Mouse (Mus musculus): ENCODE results near the gene Slc17a7.
A peak's percentile ranks its signal among the peaks of the same experiment; 100 is the strongest.
"Not testable (repeated sequence)": the region's sequence is repeated elsewhere in the genome, so short reads cannot be mapped to it uniquely, and the experiment has no call there.

Gene Slc17a7

DNA sequence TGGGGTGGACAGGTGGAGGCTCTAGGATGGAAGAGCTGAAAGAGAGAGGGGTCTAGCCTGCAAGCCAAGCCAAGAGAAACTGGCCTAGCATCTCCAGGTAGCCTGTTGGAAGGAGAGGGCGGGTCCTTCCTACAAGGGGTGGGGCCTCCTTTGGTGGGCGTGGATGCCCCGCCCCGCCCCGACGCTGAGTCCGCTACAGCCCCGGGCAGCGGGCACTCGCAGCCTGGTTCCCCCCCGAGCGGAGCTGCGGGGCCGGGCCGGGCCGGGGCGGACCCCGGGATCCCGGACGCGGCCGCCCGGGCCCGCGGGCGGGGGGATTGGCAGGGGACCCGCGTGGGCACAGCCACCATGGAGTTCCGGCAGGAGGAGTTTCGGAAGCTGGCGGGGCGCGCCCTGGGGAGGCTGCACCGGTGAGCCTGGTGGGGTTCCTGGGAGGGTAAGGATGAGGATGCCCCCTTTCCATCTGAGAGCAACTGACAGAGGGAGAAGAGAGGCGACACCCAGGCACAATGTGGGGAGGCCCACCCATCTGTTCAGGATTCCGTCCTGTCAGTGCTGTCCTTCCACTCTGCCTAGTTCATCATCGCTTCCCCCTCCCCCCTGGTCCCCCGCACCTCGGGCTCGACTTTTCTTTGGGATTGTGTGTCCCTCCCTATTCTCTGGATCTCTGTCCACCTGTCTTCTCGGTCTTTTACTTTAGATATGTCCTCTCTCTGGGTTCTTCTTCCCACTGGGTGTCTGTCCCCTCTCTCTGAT lies at the start of gene Slc17a7:
Gene Slc17a7 (plus strand): TSS at position 215 of the 756 bp plus-strand sequence.
- no peak for DNase-seq

DNA sequence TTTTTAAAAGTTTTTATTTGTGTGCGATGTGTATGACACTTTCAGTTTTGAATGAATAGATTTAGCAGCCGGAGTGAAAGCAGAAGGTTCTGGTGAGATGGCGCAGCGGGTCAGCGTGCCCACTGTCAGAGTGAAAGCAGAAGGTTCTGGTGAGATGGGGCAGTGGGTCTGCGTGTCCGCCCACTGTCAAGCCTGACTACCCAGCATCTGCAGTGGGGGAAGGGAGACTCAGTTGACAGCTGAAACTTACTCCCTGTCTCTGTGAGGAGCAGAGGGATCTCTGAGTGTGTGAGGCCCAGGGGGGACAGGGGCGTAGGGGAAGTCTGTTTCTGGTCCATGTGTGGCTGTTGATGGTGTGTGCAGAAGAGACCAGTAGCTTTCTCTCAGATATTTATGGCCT lies 46.2 kb upstream of the Slc17a7 start:
- no peak for DNase-seq

GRCm38 (mm10) chr7:45118336-45118735 lies 45.4 kb upstream of the Slc17a7 start:
- DNase-seq, result no peak

DNA sequence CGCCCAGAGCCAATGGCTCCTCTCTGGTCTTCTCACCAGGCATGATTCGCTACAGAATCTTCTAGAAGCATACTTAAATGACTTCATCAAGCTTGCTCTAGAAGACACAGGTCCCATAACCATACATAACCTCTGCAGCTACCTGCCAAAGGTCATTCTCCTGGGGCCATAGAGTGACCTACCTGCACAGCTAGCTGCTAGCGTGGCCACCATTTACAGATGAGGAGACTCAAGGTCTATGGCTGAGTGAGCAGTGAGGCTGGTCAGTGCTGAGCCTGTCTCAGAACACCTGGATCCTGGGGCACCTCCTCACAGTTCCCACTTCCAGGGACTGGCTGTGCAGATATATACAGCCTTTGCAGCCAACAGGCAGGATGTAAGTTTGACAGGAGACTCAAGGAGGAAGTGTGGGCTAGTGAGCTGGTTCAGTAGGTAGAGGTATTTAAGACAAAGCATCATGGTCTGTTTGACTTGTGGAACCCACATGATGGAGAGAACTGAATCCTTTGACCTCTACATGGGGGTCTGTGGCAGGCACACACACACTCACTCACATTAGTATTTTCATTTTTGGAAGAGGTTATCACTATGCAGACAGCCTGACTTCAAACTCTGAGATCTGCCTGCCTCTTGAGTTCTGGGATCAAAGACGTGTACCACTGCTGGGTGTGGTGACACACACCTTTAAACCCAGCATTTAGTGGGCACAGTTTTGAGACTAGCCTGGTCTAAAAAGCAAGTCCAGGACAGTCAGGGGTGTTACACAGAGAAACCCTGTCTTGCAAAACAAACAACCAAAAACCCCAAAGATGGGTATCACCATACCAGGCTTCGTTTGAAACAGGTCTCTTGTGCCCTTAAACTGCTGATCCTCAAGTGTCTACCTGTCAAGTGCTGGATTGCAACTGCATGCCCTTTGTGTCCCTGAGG lies 43.7 kb upstream of the Slc17a7 start:
- DNase-seq, result no peak

DNA sequence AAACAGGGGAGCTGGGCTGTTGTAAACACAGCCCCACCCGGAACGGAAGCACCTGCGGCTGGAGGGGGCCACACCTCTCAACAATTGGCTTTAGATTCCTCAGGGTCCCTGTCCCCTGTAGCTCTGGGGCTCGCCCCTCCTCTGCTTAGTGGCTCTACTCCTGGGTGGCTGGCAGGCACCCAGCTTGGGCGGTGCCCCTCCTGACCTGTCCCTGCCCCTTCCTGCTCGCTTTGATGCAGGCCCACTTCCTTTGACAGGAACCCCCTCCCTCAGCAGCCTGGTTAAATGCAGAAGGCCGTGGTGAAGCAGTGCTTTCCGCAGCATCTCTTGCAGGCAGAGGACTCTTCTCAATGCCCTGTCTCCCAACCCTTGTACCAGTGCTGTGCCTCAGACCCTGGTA lies 42.3 kb upstream of the Slc17a7 start:
- DNase-seq, result peak; percentile 84 to 92

DNA sequence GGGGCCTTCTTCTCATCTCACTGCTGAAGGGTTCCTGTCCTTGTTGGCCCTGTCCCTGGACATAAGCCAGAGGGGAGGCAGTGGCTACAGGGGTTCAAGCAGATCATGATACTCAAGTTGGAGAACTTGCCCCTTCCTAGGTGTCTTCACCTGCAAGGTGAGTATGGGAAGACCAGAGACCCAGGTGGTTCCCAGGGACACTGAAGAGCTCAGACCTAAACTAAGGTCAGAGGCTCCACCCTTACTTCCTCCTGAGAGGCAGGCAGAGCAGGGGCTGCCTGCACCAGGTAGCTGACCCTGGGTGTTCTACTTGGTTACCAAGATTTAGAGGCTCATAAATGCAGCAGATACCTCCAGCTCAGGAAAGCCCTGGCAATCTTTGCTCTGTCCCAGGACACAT lies 41.8 kb upstream of the Slc17a7 start:
- no peak for DNase-seq

- no peak for DNase-seq
Measured at GRCm38 (mm10) chr7:45122561-45123185, 41.1 kb upstream of the Slc17a7 start.

DNA sequence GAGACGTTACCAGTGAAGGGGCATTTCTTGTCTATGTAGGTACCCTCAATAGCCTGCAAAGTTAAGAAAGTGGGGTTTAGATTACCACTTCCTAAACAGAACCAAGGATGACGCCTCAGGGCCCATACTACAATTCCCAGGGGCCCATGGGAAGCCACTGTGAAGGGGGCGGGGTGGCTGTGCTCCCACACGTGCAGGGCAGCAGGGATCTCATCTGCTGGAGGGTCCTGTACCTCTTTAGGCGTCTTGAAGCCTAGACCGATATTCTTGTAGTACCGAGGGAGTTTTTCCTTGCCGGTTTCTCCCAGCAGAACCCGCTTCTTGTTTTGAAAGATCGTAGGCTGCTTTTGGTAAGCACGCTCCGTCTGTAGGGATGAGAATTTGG lies 40.6 kb upstream of the Slc17a7 start:
- no peak for DNase-seq

GRCm38 (mm10) chr7:45124224-45125143 lies 39.3 kb upstream of the Slc17a7 start, which contains the start of gene Rps11:
Gene Rps11 (minus strand): TSS chr7:45124439.
- DNase-seq, result peak; percentile 98 to 99

DNA sequence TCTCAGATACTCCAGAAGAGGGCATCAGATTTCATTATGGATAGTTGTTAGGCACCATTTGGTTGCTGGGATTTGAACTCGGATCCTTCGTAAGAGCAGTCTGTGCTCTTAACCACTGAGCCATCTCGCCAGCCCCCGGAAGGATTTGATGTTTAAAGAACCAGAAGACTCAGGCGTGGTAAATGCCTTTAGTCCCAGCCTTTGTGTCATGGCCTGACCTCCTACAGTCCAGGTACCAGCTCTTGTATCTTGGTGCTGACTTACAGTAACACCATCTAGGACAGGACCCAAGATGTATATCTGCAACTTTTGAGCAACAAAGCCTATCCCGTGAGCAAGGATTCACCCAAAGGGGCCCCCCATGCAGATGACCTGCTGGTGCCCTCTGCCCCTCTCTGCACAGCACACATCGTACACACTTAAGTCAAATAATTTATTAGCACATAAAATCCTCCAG lies 38.6 kb upstream of the Slc17a7 start:
- no peak for DNase-seq

DNA sequence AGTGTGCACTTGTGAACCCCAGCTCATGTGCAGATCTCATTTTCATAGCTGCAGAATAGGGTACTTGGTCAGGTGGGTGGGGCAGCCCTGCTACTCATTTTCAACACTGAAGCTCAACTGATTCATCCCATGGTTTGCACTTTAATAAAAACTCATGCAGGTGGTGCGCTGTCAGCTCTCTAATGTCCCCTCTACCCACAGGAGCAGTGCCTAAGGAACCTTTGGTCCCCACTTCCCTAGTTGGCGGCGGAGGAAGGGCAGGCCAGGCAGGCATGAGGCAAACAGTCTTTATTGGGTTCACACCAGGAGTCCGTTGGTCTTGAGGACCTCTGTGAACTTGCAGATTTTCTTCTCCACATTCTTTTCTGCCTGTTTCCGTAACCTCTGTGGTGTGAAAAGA lies 38.1 kb upstream of the Slc17a7 start:
- DNase-seq, result not testable (repeated sequence)

DNA sequence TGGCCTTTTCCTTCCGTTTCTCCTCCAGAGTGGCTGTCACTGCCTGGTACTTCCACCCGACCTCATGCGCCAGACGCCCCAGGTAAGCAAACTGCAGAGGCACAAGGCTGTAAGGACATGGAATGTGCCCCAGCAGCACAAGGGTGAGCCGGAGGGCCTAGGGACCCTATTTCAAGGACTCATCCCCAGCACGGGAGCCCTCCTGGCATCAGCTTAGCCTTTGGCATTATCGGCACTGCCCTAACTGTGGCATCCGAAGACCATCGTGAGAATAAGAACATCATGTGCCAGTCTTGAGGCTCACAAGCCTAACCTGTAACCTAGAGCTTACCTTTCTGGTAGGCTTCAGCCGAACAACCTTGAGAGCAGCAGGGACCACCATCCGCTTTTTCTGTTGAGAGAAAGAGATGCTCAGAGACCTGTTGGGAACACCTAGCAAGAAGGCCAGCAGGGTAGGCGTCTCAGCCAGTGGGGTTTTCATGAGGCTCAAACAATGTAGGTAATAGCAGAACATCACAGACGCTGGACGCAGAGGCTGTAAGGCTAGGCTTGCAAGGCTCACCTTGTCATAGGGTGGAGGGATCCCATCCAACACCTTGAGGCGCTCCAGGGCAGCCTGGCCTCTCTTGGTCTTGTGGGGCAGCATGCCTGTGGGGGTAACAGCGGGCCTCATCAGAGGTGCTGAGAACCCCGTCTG lies 37.5 kb upstream of the Slc17a7 start:
- DNase-seq, result no peak

DNA sequence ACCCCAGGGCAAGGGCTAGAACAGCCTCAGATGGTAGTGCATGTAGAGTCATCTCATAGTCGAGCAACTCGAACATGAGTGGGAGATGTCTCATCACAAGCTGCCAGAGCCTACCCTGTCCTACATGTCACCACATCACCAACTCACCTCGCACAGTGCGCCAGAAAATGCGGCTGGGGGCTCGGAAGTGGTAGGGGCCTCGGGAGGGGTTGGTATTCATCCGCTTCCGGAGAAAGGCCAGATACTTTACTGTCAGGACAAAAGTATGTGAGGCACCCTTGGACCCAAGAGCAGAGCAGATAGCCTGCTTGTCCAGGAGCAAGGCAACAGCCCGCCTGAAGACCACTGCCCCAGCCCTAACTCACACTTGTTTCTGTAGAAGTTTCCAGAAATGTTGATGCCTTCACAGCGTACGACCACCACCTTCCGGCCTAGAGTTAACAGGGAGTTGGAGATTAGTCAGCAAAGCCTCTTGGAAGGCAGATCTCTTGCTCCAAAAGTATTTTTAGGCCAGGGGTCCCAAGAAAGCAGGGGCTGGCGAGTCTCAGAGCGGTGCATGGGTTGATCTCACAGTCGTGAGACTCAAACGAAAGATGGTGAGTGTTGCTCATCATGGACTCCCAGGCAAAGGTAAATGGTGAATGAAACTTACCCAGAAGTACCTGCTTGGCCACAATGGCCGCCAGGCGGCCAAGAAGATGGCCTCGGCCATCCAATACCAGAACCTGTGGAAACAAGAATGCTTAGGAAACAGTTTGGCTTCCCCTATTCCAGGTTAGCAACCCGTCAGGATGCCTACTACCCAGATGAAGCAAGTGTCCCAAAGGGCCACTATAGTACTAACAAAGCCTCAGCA lies 36.7 kb upstream of the Slc17a7 start:
- no peak for DNase-seq

DNA sequence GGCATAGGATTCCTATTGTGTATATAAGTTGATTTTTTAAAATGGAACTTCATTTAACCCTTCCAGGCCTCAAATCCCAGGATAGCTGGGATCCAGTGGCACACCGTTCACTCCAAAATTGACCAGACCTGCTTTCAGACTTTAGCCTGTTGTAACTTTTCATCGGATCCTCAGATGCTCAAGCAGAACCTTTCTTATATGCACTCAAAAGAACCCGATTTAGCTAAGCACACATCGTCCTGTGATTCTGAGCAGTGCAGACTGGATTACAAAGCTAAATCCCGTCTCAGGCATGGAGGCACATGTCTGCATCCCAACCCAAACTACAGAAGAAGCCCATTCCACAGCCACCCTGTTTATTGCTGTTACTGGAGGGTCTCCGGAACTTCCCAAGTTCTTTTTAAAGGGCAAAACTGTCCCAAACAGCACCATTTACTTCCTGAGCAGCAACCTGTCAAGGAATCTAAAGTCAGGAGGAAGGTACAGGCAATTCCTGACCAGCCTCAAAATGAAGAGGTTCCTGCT lies 36.0 kb upstream of the Slc17a7 start:
- no peak for DNase-seq

DNA sequence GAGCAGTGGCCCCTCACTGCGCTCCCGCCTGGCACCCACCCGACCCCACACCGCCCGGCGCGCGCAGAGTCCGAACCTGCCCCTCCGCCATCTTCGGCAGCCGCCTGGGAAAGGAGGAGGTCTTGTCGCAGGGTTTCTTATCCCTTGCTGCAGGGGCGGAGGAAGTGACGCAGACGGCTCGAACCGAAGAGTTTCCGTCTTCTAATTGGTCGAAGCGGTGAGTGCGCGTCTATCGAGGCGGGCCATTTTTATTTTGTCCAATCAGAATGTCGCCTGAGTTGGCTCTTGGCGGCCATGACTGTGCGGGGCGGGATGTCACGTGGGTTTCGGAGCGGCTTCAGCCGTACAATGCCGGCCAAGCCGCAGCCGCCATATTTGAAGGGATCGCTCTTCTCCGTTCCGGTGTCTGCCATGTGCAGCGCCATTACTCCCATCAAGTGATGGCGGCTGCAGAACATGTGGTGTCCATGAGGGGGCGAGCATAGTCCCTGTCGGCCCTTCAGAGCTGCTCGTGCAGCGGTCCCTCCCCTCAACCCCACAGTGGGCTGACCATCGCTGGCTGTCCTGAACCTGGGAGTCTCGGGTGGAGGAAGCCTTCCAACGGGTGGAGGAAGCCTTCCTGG lies 35.0 kb upstream of the Slc17a7 start, which contains the start of gene Rpl13a:
Gene Rpl13a (minus strand): TSS at position 138 of the 623 bp plus-strand sequence.
- DNase-seq, result peak; percentile 97 to 98

DNA sequence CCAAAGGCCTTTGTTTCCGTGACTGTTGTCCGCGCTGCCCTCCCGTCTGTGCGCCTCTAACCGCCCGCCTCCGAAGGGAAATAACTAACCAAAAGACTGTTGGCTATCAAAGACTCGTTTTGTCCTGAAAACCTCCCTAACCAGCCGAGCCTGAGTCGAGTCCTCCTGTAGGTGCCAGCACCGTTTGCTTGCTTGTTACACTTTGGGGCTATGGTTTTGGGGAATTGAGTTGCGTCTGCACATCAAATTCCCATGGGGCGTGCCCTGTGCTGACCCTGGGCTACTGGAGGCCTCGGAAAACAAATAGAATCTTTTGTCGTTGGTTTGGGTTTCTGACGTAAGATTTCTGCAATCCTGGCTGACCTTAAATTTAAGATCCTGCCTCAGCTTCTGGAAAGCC lies 34.4 kb upstream of the Slc17a7 start:
- no peak for DNase-seq

- no peak for DNase-seq
Measured at GRCm38 (mm10) chr7:45129776-45130512, 33.8 kb upstream of the Slc17a7 start.

DNA sequence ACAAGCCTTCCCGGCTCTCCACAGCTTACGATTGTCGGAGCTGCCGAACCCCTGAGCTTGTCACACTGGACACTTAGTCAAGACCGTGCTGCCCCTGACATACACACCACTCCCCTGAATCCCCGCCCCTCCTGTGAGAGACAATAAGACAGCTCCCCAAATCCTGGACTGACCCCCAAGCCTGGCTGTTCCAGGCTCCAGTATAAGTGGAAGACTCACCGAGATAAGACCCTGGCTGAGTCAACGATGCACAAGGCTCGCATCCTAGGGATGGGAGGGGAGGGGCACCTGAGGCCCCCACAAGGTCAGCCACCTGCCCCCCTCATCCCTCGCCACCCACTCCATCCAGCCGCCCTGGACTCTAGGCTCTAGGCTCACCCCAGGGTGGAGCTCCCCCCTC lies 31.9 kb upstream of the Slc17a7 start:
- DNase-seq, result no peak

All from thymus, adult 18-20 months (tissue).